Mouse (Mus musculus): ENCODE measurements around the gene Lmnb2. TPM values are rescaled to one million over a fixed set of nuclear protein-coding genes. Genes with fewer than 3 reads are reported as not detected.

Gene Lmnb2
- 10 to 100 TPM; 19.6 to 19.7 TPM for total RNA-seq (2021)

GRCm38 (mm10) chr10:80917779-80918434 is at the start of gene Lmnb2:
Lmnb2 (minus strand) TSS chr10:80918245.
- DNase-seq: peak; percentile 81 to 85

GRCm38 (mm10) chr10:80967101-80967656 is 49.1 kb upstream of the Lmnb2 start:
- DNase-seq: no peak

GRCm38 (mm10) chr10:80966296-80966695 is 48.3 kb upstream of the Lmnb2 start:
- DNase-seq: no peak

GRCm38 (mm10) chr10:80963031-80963975 is 45.3 kb upstream of the Lmnb2 start:
- DNase-seq: no peak

GRCm38 (mm10) chr10:80962585-80962984 is 44.5 kb upstream of the Lmnb2 start:
- no peak for DNase-seq

- no peak for DNase-seq
Measured at GRCm38 (mm10) chr10:80962051-80962472, 44.0 kb upstream of the Lmnb2 start.

- DNase-seq: no peak
Measured at GRCm38 (mm10) chr10:80960551-80961508, 42.8 kb upstream of the Lmnb2 start.

GRCm38 (mm10) chr10:80958979-80959637 is 41.1 kb upstream of the Lmnb2 start:
- DNase-seq: no peak

GRCm38 (mm10) chr10:80957791-80958190 is 39.7 kb upstream of the Lmnb2 start:
- no peak for DNase-seq

GRCm38 (mm10) chr10:80956901-80957300 is 38.9 kb upstream of the Lmnb2 start:
- no peak for DNase-seq

- DNase-seq: no peak
Measured at GRCm38 (mm10) chr10:80956385-80956784, 38.3 kb upstream of the Lmnb2 start.

- peak in 1 of 2 experiments; percentile 65 for DNase-seq
Measured at GRCm38 (mm10) chr10:80955536-80955935, 37.5 kb upstream of the Lmnb2 start.

- no peak for DNase-seq
Measured at GRCm38 (mm10) chr10:80954843-80955242, 36.8 kb upstream of the Lmnb2 start.

- no peak for DNase-seq
Measured at GRCm38 (mm10) chr10:80954415-80954814, 36.4 kb upstream of the Lmnb2 start.

- no peak for DNase-seq
Measured at GRCm38 (mm10) chr10:80952449-80952848, 34.4 kb upstream of the Lmnb2 start.

- no peak for DNase-seq
Measured at GRCm38 (mm10) chr10:80951761-80952390, 33.8 kb upstream of the Lmnb2 start.

GRCm38 (mm10) chr10:80950314-80950713 is 32.3 kb upstream of the Lmnb2 start:
- no peak for DNase-seq

- no peak for DNase-seq
Measured at GRCm38 (mm10) chr10:80949081-80949480, 31.0 kb upstream of the Lmnb2 start.

GRCm38 (mm10) chr10:80948570-80948969 is 30.5 kb upstream of the Lmnb2 start:
- no peak for DNase-seq

GRCm38 (mm10) chr10:80947802-80948201 is 29.8 kb upstream of the Lmnb2 start:
- no peak for DNase-seq

Measured in layer of hippocampus, postnatal 36 days (tissue).